Mouse (Mus musculus): ENCODE data around the gene Zfp758. TPM values are rescaled to one million over a fixed set of nuclear protein-coding genes. Genes with fewer than 3 reads are reported as not detected.
A peak's percentile ranks its signal among the peaks of the same experiment; 100 is the strongest.

Zfp758 gene
- polyA plus RNA-seq, 1 experiment: 1.4 TPM

GRCm38 (mm10) chr17:22363895-22364294, 2.6 kb downstream of the Zfp758 start:
- no peak overlapping the region for H3K4me3 ChIP-seq
- H3K4me2 ChIP-seq (ENCODE audit: low read depth): no peak overlapping the region
- H3K79me2 ChIP-seq (ENCODE audit: control insufficient read depth, insufficient read depth): peaks cover 13% of the 10 kb centered on the region
- no peaks in the 10 kb centered on the region for H3K27me3 ChIP-seq (ENCODE audit: control insufficient read depth, insufficient read depth, insufficient read length)
- H3K36me3 ChIP-seq (ENCODE audit: control insufficient read depth, insufficient read depth): no peaks in the 10 kb centered on the region
- TF ChIP-seq MYOG (IDR thresholded peaks at IDR 0.05; ENCODE audit: control insufficient read depth in 1 of 3, insufficient read depth in 1 of 3, insufficient read length in 2 of 3, low read depth in 2 of 3) (no peak), E2F4 (IDR thresholded peaks at IDR 0.05; ENCODE audit: insufficient read depth) (no peak)
- no peak overlapping the region for H3ac ChIP-seq (ENCODE audit: control insufficient read depth, insufficient read length)

GRCm38 (mm10) chr17:22410756-22411155, 49.5 kb downstream of the Zfp758 start:
- Histone ChIP-seq H3K4me3 (no peak overlapping the region), H3K79me2 (ENCODE audit: control insufficient read depth, insufficient read depth) (no peaks in the 10 kb centered on the region)

GRCm38 (mm10) chr17:22417510-22417909, 56.3 kb downstream of the Zfp758 start:
- Histone ChIP-seq H3K27me3 (ENCODE audit: control insufficient read depth, insufficient read depth, insufficient read length) (no peaks in the 10 kb centered on the region), H3K4me3 (no peak overlapping the region), H3K4me2 (ENCODE audit: low read depth) (no peak overlapping the region), H3ac (ENCODE audit: control insufficient read depth, insufficient read length) (no peak overlapping the region), H3K36me3 (ENCODE audit: control insufficient read depth, insufficient read depth) (no peaks in the 10 kb centered on the region), H3K79me2 (ENCODE audit: control insufficient read depth, insufficient read depth) (no peaks in the 10 kb centered on the region)
- TF ChIP-seq USF1 (IDR thresholded peaks at IDR 0.05; ENCODE audit: low read depth) (no peak), MAX (IDR thresholded peaks at IDR 0.05; ENCODE audit: low read depth) (peak; percentile 8)

More at GRCm38 (mm10) chr17:22410756-22411155, 49.5 kb downstream of the Zfp758 start:
- H3K36me3 ChIP-seq (ENCODE audit: control insufficient read depth, insufficient read depth): no peaks in the 10 kb centered on the region
- H3ac ChIP-seq (ENCODE audit: control insufficient read depth, insufficient read length): no peak overlapping the region
- no peak for TF ChIP-seq MYOG (IDR thresholded peaks at IDR 0.05; ENCODE audit: control insufficient read depth in 1 of 3, insufficient read depth in 1 of 3, insufficient read length in 2 of 3, low read depth in 2 of 3)
- no peak for TF ChIP-seq TCF3 (IDR thresholded peaks at IDR 0.05; ENCODE audit: insufficient read length, low read depth)
- TF ChIP-seq MAX (IDR thresholded peaks at IDR 0.05; ENCODE audit: low read depth): no peak
- no peak for TF ChIP-seq E2F4 (IDR thresholded peaks at IDR 0.05; ENCODE audit: insufficient read depth)
- TF ChIP-seq REST (IDR thresholded peaks at IDR 0.05; ENCODE audit: insufficient read depth, insufficient read length): no peak
- no peak for TF ChIP-seq TCF12 (IDR thresholded peaks at IDR 0.05; ENCODE audit: insufficient read depth, poor library complexity, severe bottlenecking)
- no peak for TF ChIP-seq CEBPB (IDR thresholded peaks at IDR 0.05; ENCODE audit: insufficient read depth, poor library complexity, severe bottlenecking)
- TF ChIP-seq USF1 (IDR thresholded peaks at IDR 0.05; ENCODE audit: low read depth): no peak
- TF ChIP-seq POLR2AphosphoS2 (IDR thresholded peaks at IDR 0.05; ENCODE audit: insufficient read length, low read depth): no peak
- no peak for TF ChIP-seq MYOD1 (IDR thresholded peaks at IDR 0.05; ENCODE audit: control insufficient read depth in 1 of 3, insufficient read length in 2 of 3, low read depth in 2 of 3)
- TF ChIP-seq POLR2A (IDR thresholded peaks at IDR 0.05; ENCODE audit: insufficient read length, low read depth): no peak
- no peak for TF ChIP-seq SRF (IDR thresholded peaks at IDR 0.05; ENCODE audit: control insufficient read depth, insufficient read length, low read depth)
- no peak overlapping the region for H3K4me2 ChIP-seq (ENCODE audit: low read depth)
- no peaks in the 10 kb centered on the region for H3K27me3 ChIP-seq (ENCODE audit: control insufficient read depth, insufficient read depth, insufficient read length)

GRCm38 (mm10) chr17:22423952-22424617, 62.8 kb downstream of the Zfp758 start, which contains the start of gene Zfp946:
TSS of gene Zfp946 (plus strand) at chr17:22424222.
- Histone ChIP-seq H3K4me3 (peak within 1 kb of the TSS; percentile 59), H3K4me2 (ENCODE audit: low read depth) (peak within 1 kb of the TSS; percentile 76), H3K79me2 (ENCODE audit: control insufficient read depth, insufficient read depth) (no peaks in the 10 kb centered on the region), H3K27me3 (ENCODE audit: control insufficient read depth, insufficient read depth, insufficient read length) (no peaks in the 10 kb centered on the region), H3ac (ENCODE audit: control insufficient read depth, insufficient read length) (no peak within 1 kb of the TSS), H3K36me3 (ENCODE audit: control insufficient read depth, insufficient read depth) (no peaks in the 10 kb centered on the region)
- TF ChIP-seq USF1 (IDR thresholded peaks at IDR 0.05; ENCODE audit: low read depth): peak; percentile 95
- TF ChIP-seq POLR2AphosphoS2 (IDR thresholded peaks at IDR 0.05; ENCODE audit: insufficient read length, low read depth): no peak
- no peak for TF ChIP-seq CEBPB (IDR thresholded peaks at IDR 0.05; ENCODE audit: insufficient read depth, poor library complexity, severe bottlenecking)
- no peak for TF ChIP-seq MYOD1 (IDR thresholded peaks at IDR 0.05; ENCODE audit: control insufficient read depth in 1 of 3, insufficient read length in 2 of 3, low read depth in 2 of 3)

- Histone ChIP-seq H3K36me3 (ENCODE audit: control insufficient read depth, insufficient read depth) (no peaks in the 10 kb centered on the region), H3K4me3 (peak overlapping the region; percentile 59), H3ac (ENCODE audit: control insufficient read depth, insufficient read length) (no peak overlapping the region), H3K4me2 (ENCODE audit: low read depth) (peak overlapping the region; percentile 76), H3K79me2 (ENCODE audit: control insufficient read depth, insufficient read depth) (no peaks in the 10 kb centered on the region), H3K27me3 (ENCODE audit: control insufficient read depth, insufficient read depth, insufficient read length) (no peaks in the 10 kb centered on the region)
- TF ChIP-seq TCF3 (IDR thresholded peaks at IDR 0.05; ENCODE audit: insufficient read length, low read depth) (no peak), MYOG (IDR thresholded peaks at IDR 0.05; ENCODE audit: control insufficient read depth in 1 of 3, insufficient read depth in 1 of 3, insufficient read length in 2 of 3, low read depth in 2 of 3) (no peak), POLR2A (IDR thresholded peaks at IDR 0.05; ENCODE audit: insufficient read length, low read depth) (no peak), POLR2AphosphoS2 (IDR thresholded peaks at IDR 0.05; ENCODE audit: insufficient read length, low read depth) (no peak), MAX (IDR thresholded peaks at IDR 0.05; ENCODE audit: low read depth) (no peak), TCF12 (IDR thresholded peaks at IDR 0.05; ENCODE audit: insufficient read depth, poor library complexity, severe bottlenecking) (no peak), E2F4 (IDR thresholded peaks at IDR 0.05; ENCODE audit: insufficient read depth) (no peak), REST (IDR thresholded peaks at IDR 0.05; ENCODE audit: insufficient read depth, insufficient read length) (no peak), USF1 (IDR thresholded peaks at IDR 0.05; ENCODE audit: low read depth) (no peak), SRF (IDR thresholded peaks at IDR 0.05; ENCODE audit: control insufficient read depth, insufficient read length, low read depth) (no peak), MYOD1 (IDR thresholded peaks at IDR 0.05; ENCODE audit: control insufficient read depth in 1 of 3, insufficient read length in 2 of 3, low read depth in 2 of 3) (no peak), CEBPB (IDR thresholded peaks at IDR 0.05; ENCODE audit: insufficient read depth, poor library complexity, severe bottlenecking) (no peak)
These were observed 63.5 kb downstream of the Zfp758 start for GRCm38 (mm10) chr17:22424636-22425354.

Other genes with a start within 250 kb of the Zfp758 start
- gene Zfp947, start 195.3 kb upstream of the Zfp758 start, polyA plus RNA-seq (2012; fragmentation: generic; extraction: Trizol): 0.44 TPM
- gene Zfp994, start 135.8 kb upstream of the Zfp758 start, polyA plus RNA-seq (2012; fragmentation: generic; extraction: Trizol): 0.73 TPM
- 2.9 TPM for gene CT030661.1, start 46.6 kb upstream of the Zfp758 start, polyA plus RNA-seq (2012; fragmentation: generic; extraction: Trizol)
- gene Zfp944, start 53 bp upstream of the Zfp758 start, polyA plus RNA-seq (2012; fragmentation: generic; extraction: Trizol): 1.7 TPM
- 1.1 TPM for gene Zfp946, start 62.8 kb downstream of the Zfp758 start, polyA plus RNA-seq (2012; fragmentation: generic; extraction: Trizol)
- gene Vmn2r111, start 212.0 kb downstream of the Zfp758 start, polyA plus RNA-seq (2012; fragmentation: generic; extraction: Trizol): not detected
- not detected for gene Vmn2r112, start 239.5 kb downstream of the Zfp758 start, polyA plus RNA-seq (2012; fragmentation: generic; extraction: Trizol)